Mouse (Mus musculus) lung, postnatal 25 days (tissue): ENCODE measurements around the gene Zfp978.
"Not testable (repeated sequence)": the region's sequence is repeated elsewhere in the genome, so short reads cannot be mapped to it uniquely, and the experiment has no call there.

Experiments
- DNase-seq: peaks from one replicate; pipeline ENCODE4 v3.0.0; 2022; ENCODE audit warnings: low spot score

Zfp978 gene

GRCm38 (mm10) chr4:147361003-147361402 lies at the start of gene Zfp978:
TSS of gene Zfp978 (plus strand) at chr4:147361303.
- not testable (repeated sequence) for DNase-seq

- DNase-seq, result not testable (repeated sequence)
Measured at GRCm38 (mm10) chr4:147335036-147335690, 25.9 kb upstream of the Zfp978 start.

- DNase-seq, result not testable (repeated sequence)
Measured at GRCm38 (mm10) chr4:147335691-147336367, 25.3 kb upstream of the Zfp978 start.

- not testable (repeated sequence) for DNase-seq
Measured at GRCm38 (mm10) chr4:147336368-147337195, 24.5 kb upstream of the Zfp978 start.

- DNase-seq, result not testable (repeated sequence)
Measured at GRCm38 (mm10) chr4:147337520-147337919, 23.6 kb upstream of the Zfp978 start.

- no peak for DNase-seq
Measured at GRCm38 (mm10) chr4:147338032-147338610, 23.0 kb upstream of the Zfp978 start.

- DNase-seq, result not testable (repeated sequence)
Measured at GRCm38 (mm10) chr4:147338706-147339105, 22.4 kb upstream of the Zfp978 start.

- not testable (repeated sequence) for DNase-seq
Measured at GRCm38 (mm10) chr4:147339601-147340219, 21.4 kb upstream of the Zfp978 start.

- not testable (repeated sequence) for DNase-seq
Measured at GRCm38 (mm10) chr4:147340236-147340635, 20.9 kb upstream of the Zfp978 start.

- not testable (repeated sequence) for DNase-seq
Measured at GRCm38 (mm10) chr4:147340876-147341275, 20.2 kb upstream of the Zfp978 start.

- not testable (repeated sequence) for DNase-seq
Measured at GRCm38 (mm10) chr4:147343042-147343908, 17.8 kb upstream of the Zfp978 start.

GRCm38 (mm10) chr4:147345061-147345554 lies 16.0 kb upstream of the Zfp978 start:
- not testable (repeated sequence) for DNase-seq

GRCm38 (mm10) chr4:147346361-147347035 lies 14.6 kb upstream of the Zfp978 start:
- DNase-seq, result not testable (repeated sequence)

GRCm38 (mm10) chr4:147347300-147347699 lies 13.8 kb upstream of the Zfp978 start:
- DNase-seq, result not testable (repeated sequence)

GRCm38 (mm10) chr4:147347880-147348279 lies 13.2 kb upstream of the Zfp978 start:
- DNase-seq, result not testable (repeated sequence)

GRCm38 (mm10) chr4:147348401-147348800 lies 12.7 kb upstream of the Zfp978 start:
- DNase-seq, result not testable (repeated sequence)

- DNase-seq, result not testable (repeated sequence)
Measured at GRCm38 (mm10) chr4:147348906-147349686, 12.0 kb upstream of the Zfp978 start.

GRCm38 (mm10) chr4:147349687-147350415 lies 11.3 kb upstream of the Zfp978 start:
- DNase-seq, result not testable (repeated sequence)
